Mouse (Mus musculus) liver, adult 2 months (tissue): ENCODE results near the gene Gm47969.

Experiments
- CTCF ChIP-seq: fragments of 200-500 bp; IDR thresholded peaks from 2 replicates; pipeline ENCODE4 v1.5.1; 2011; ENCODE audit warnings: low read depth, low read length, control low read depth
- POLR2A ChIP-seq: fragments of 200-500 bp; IDR thresholded peaks from 2 replicates; pipeline ENCODE4 v1.6.1; 2011; ENCODE audit warnings: low read length, control low read depth; ENCODE audit not compliant: insufficient read depth; ENCODE audit errors: extremely low read depth

DNA sequence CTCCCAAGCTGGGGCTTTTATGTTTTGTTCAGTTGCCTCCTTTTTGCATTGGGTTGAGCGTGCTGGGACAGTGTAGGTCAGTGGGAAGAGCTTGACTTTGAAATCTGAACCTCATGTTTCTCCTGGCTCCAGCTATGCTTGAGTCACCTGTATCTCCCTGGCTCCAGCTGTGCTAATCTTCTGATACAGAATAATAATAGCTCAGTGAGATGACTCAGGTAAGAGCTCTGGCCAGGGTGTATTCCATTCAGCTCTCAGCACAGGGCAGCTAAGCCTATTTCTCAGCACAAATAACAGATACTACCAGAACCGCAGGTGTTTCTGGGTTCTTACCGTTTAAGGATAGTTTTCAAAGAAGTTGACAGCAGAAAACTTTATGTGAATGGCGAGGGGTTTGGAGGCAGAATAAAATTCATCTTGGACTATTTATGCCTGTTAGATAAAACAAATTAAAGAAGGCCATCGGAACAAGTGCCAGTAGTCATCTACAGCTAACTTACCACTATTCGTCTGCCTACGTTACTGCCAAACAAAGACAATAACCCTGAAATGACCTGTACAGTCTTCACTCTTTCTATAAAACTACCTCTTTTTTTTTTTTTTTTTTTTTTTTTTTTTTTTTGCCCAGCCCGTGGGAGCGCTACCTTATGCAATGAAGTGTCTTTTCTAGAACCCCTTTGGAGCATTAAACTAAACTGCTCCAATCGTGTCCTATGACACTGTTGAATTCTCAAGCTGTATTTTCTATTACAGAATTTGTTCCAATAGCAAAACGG, 7.7 kb upstream of the Gm47969 start:
- TF ChIP-seq CTCF = no peak
- no peak for TF ChIP-seq POLR2A
